Mouse (Mus musculus): ENCODE data around the gene Fcrl5. TPM values are rescaled to one million over a fixed set of nuclear protein-coding genes. Genes with fewer than 3 reads are reported as not detected.

Fcrl5 gene
- total RNA-seq, 2 experiments from 2014 or later = 0.21 TPM; not detected in 1

- peak; percentile 76 for ATAC-seq (replicated peaks; ENCODE audit: poor library complexity, severe bottlenecking)
Measured at GRCm38 (mm10) chr3:87499072-87499471, 63.5 kb downstream of the Fcrl5 start.

- peak; percentile 59 for ATAC-seq (replicated peaks; ENCODE audit: poor library complexity, severe bottlenecking)
Measured at GRCm38 (mm10) chr3:87500088-87501055, 64.8 kb downstream of the Fcrl5 start.

- ATAC-seq (replicated peaks; ENCODE audit: poor library complexity, severe bottlenecking) = 0 out of 2 replicates have a peak, but pooled peaks have one; percentile 30
Measured at GRCm38 (mm10) chr3:87501151-87501550, 65.6 kb downstream of the Fcrl5 start.

- no peak for ATAC-seq (replicated peaks; ENCODE audit: poor library complexity, severe bottlenecking)
Measured at GRCm38 (mm10) chr3:87502771-87503170, 67.2 kb downstream of the Fcrl5 start.

GRCm38 (mm10) chr3:87504330-87504729, 68.8 kb downstream of the Fcrl5 start:
- ATAC-seq (replicated peaks; ENCODE audit: poor library complexity, severe bottlenecking) = peak; percentile 32; the same call in 1 of the 2 replicates

GRCm38 (mm10) chr3:87504749-87505425, 69.3 kb downstream of the Fcrl5 start:
- ATAC-seq (replicated peaks; ENCODE audit: poor library complexity, severe bottlenecking) = no peak

GRCm38 (mm10) chr3:87506456-87507416, 71.2 kb downstream of the Fcrl5 start:
- ATAC-seq (replicated peaks; ENCODE audit: poor library complexity, severe bottlenecking) = peak; percentile 56

GRCm38 (mm10) chr3:87508205-87508901, 72.8 kb downstream of the Fcrl5 start:
- ATAC-seq (replicated peaks; ENCODE audit: poor library complexity, severe bottlenecking) = peak; percentile 64

- no peak for ATAC-seq (replicated peaks; ENCODE audit: poor library complexity, severe bottlenecking)
Measured at GRCm38 (mm10) chr3:87509061-87509460, 73.5 kb downstream of the Fcrl5 start.

- ATAC-seq (replicated peaks; ENCODE audit: poor library complexity, severe bottlenecking) = no peak
Measured at GRCm38 (mm10) chr3:87510832-87511231, 75.3 kb downstream of the Fcrl5 start.

- peak; percentile 75 for ATAC-seq (replicated peaks; ENCODE audit: poor library complexity, severe bottlenecking)
Measured at GRCm38 (mm10) chr3:87511971-87512765, 76.6 kb downstream of the Fcrl5 start.

- peak; percentile 68 for ATAC-seq (replicated peaks; ENCODE audit: poor library complexity, severe bottlenecking)
Measured at GRCm38 (mm10) chr3:87515567-87516081, 80.1 kb downstream of the Fcrl5 start.

GRCm38 (mm10) chr3:87518425-87518824, 82.9 kb downstream of the Fcrl5 start:
- no peak for ATAC-seq (replicated peaks; ENCODE audit: poor library complexity, severe bottlenecking)

GRCm38 (mm10) chr3:87521126-87521525, 85.6 kb downstream of the Fcrl5 start:
- peak; percentile 83 for ATAC-seq (replicated peaks; ENCODE audit: poor library complexity, severe bottlenecking)

- ATAC-seq (replicated peaks; ENCODE audit: poor library complexity, severe bottlenecking) = no peak
Measured at GRCm38 (mm10) chr3:87521833-87522232, 86.3 kb downstream of the Fcrl5 start.

- no peak for ATAC-seq (replicated peaks; ENCODE audit: poor library complexity, severe bottlenecking)
Measured at GRCm38 (mm10) chr3:87523701-87524100, 88.1 kb downstream of the Fcrl5 start.

GRCm38 (mm10) chr3:87525043-87525836, 89.7 kb downstream of the Fcrl5 start, which contains the start of gene Etv3:
Etv3 (plus strand) TSS chr3:87525407.
- ATAC-seq (replicated peaks; ENCODE audit: poor library complexity, severe bottlenecking) = peak; percentile 73
